Mouse (Mus musculus): ENCODE measurements at regions not wholly inside any gene's neighbourhood (a gene's known extent, or its start where the extent isn't known, plus 50 kb on each side); places are given as distances from the start of the nearest gene placed in this dataset.

DNA sequence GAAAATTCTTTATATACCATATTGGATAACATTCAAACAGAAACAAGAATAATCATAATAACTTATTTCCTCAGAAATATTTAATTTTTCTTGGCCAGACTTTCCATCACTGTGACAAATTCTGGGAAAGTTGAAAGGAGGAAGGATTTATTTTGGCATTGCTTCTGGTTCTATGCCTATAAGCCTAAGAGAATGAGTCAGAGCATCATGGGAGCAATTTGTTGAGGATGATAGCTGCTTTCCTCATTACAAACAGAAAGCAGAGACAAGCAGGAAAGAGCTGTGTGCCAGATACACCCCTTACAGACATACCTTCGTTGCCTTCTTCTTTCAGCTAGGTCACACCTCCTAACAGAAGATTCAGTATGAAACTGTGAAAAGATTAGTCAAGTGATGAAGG, 115.3 kb downstream of the Rgs21 start:
- DNase-seq (ENCODE audit: low read depth, low spot score) = no peak

GRCm38 (mm10) chr1:144451731-144452130, 115.7 kb downstream of the Rgs21 start:
- DNase-seq (ENCODE audit: low read depth, low spot score) = no peak

- no peak for DNase-seq (ENCODE audit: low read depth, low spot score)
Observed at GRCm38 (mm10) chr1:144436617-144437016, 130.8 kb downstream of the Rgs21 start.

- DNase-seq (ENCODE audit: low read depth, low spot score) = no peak
Observed at GRCm38 (mm10) chr1:144432816-144433215, 134.7 kb downstream of the Rgs21 start.

DNA sequence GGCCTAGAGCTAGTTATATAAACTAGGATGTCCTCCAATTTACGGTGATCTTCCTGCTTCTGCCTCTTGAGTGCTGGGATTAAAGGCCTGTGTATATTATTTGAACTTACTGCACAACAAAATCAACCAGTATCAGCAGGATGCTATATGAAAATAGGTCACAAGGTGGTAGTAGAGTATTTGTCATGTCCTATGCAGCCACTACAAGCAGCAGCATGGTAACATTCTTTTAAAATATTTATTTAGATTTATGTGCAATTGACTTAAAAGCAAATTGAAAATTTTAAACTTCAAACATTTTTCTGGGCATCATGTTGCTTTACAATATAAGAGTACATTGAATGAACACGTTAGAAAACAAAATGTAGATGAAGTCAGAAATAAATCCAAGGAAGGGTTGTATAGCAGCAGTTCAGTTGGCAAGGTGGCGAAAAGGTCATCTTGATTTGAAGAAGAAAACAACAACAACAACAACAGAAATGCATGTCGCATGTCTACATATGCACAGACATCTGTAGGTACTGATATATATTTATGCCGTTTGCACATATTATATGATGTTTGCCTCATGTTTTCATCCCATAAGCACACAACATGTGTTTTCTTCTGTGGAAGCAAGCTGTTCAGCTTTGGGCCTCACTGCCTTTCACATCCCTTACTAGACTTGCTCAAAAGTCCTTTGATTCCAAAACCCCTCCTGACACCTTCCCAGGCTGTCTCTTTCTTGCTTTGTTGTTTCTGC, 135.8 kb downstream of the Rgs21 start:
- DNase-seq (ENCODE audit: low read depth, low spot score) = no peak

- no peak for DNase-seq (ENCODE audit: low read depth, low spot score)
Observed at GRCm38 (mm10) chr1:144421374-144421773, 146.1 kb downstream of the Rgs21 start.

- peak; percentile 15 for DNase-seq (ENCODE audit: low read depth, low spot score)
Observed at GRCm38 (mm10) chr1:144406387-144407383, 157.6 kb upstream of the Rgs1 start.

- DNase-seq (ENCODE audit: low read depth, low spot score) = no peak
Observed at GRCm38 (mm10) chr1:144405724-144406123, 156.7 kb upstream of the Rgs1 start.

- no peak for DNase-seq (ENCODE audit: low read depth, low spot score)
Observed at GRCm38 (mm10) chr1:144405031-144405430, 156.0 kb upstream of the Rgs1 start.

- DNase-seq (ENCODE audit: low read depth, low spot score) = peak; percentile 1
Observed at GRCm38 (mm10) chr1:144379991-144380594, 131.1 kb upstream of the Rgs1 start.

DNA sequence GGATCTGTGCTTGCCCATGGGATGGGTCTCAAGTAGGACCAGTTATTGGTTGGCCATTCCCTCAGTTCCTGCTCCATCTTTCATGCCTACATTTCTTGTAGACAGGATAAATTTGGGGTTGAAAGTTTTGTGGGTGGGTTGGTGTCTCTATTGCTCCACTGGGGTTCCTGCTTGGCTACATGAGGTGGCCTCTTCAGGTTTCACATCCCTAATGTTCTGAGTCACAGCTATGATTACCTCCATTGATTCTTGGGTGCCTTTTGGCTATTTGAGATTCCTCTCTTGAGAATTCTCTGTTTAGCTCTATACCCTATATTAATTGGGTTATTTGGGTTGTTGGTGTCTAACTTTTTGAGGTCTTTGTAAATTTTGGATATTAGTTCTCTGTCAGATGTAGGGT, 125.1 kb upstream of the Rgs1 start:
- DNase-seq (ENCODE audit: low read depth, low spot score) = no peak

DNA sequence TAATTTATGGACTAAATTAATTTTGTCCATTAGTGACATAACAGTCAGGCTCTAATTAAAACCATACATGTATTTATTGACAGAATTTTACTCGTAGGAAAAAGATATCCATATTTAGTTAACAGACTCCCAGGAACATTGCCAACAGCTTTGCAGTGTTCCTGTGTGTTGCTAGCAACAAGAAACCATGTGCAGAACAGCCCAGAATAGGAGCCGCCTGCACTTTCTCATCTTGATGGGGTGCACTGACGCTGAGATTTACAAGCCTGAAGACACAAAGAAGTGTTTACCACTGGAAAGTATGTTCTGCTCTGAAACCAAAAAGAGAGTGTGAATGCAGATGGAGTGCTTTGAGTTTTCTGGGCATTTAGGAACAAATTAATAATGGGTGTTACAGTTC, 118.5 kb upstream of the Rgs1 start:
- DNase-seq (ENCODE audit: low read depth, low spot score) = no peak

GRCm38 (mm10) chr1:144355560-144356310, 106.7 kb upstream of the Rgs1 start:
- DNase-seq (ENCODE audit: low read depth, low spot score) = no peak

DNA sequence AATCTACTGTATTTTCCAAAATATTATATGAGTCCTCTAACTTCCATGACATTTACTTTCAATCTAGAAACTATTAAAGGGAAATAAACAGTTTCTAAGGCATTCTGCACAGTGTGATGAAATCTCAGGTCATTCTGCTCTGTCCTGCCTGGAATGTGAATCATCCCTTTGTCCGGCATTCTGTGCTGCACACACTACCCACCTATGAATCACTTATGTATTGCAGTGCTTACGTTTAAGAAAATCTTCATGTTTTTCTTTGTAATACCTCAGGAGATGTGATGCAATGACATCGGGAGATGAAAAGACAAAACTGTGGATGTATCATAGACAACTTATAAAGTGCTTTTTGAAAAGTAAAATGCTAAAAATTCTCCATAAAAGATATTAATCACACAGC, 106.0 kb upstream of the Rgs1 start:
- no peak for DNase-seq (ENCODE audit: low read depth, low spot score)

DNA sequence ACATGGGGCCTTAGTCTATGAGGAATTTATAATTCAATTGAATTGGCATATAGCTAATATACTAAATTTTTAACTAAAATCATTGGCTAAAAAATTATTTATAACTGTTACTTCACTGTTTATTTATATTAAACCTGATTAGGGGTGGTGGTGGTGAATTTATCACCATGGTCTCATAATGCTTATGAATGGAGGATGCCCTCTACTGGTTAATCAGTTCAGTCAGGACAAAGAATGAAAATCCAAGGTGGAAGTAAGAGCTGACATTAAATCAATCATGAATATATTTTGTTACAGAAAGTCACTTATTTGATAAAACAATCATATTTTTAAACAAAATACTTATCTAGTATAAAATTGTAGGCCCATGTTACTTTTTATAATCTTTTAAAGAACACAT, 104.3 kb upstream of the Rgs1 start:
- no peak for DNase-seq (ENCODE audit: low read depth, low spot score)

DNA sequence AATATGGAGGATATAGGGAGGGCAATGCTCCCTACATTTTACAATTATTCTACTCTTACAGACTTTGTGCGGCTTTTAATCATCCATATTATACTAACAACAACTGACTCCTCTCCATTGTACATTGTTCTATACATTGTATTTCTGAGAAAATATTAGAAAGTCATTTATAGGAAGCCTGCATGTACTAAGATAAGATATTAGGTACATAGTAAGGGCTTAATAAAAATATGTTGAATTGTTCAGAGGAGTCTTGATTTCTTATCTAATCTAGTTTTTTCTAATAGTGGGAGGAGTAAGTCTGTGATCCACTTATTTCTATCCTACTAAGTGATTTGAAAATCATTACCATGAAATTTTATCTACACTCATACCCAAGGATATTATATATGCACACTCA, 94.8 kb upstream of the Rgs1 start:
- DNase-seq (ENCODE audit: low read depth, low spot score) = no peak

DNA sequence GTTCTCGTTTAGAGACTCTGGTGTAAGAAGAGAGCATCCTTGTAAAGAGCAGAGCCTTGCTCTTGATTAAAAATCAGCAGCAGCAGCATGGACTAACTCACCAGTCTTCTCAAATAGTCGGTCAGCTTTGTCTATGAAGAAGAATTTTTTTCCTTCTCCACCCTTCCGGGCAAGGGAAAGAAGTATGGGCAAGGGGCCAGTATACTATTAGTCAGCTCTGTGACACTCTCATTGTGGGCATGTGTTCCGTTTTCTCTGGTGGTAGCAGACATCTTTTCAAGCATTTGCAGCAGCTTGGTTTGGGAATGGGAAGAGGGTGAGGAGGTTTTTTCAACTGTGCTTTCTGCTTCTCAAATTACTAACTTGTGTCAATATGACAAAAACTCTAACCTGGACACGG, 94.3 kb upstream of the Rgs1 start:
- no peak for DNase-seq (ENCODE audit: low read depth, low spot score)

GRCm38 (mm10) chr1:144337572-144337971, 88.5 kb upstream of the Rgs1 start:
- no peak for DNase-seq (ENCODE audit: low read depth, low spot score)

DNA sequence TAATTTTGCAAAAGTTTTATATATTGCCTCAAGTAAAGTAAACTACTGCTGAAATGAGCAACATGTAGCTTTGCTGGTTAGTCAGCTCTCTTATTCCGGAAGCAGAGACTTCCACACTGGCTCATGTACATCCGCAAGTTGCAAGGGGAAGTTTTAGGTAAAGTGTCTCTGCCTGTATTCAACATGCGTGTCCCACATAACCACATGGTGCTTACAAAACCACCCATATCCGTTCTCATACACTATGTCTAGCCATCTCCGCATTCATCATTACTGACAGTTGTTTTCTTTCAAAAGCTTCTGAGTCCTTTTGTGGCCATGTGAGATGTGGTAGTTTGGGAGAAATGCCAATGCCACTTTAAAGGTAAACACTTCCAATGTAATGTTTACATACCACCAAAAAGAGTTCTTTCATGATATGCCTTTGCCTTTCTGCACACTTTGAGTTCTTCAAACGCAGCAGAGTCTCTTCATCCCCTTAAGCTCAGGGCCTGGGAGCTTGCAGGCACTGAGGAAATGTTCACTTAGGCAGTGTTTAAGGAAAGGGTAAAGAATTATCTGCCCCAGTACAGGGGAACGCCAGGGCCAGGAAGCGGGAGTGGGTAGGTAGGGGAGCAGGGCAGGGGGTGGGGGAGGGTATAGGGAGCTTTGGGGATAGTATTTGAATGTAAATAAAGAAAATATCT, 81.5 kb upstream of the Rgs1 start:
- DNase-seq (ENCODE audit: low read depth, low spot score) = no peak

- DNase-seq (ENCODE audit: low read depth, low spot score) = no peak
Observed at GRCm38 (mm10) chr1:144319406-144319805, 70.4 kb upstream of the Rgs1 start.

GRCm38 (mm10) chr1:144318289-144318688, 69.2 kb upstream of the Rgs1 start:
- no peak for DNase-seq (ENCODE audit: low read depth, low spot score)
